Mouse (Mus musculus): ENCODE results near the gene Hnrnpl.

DNA sequence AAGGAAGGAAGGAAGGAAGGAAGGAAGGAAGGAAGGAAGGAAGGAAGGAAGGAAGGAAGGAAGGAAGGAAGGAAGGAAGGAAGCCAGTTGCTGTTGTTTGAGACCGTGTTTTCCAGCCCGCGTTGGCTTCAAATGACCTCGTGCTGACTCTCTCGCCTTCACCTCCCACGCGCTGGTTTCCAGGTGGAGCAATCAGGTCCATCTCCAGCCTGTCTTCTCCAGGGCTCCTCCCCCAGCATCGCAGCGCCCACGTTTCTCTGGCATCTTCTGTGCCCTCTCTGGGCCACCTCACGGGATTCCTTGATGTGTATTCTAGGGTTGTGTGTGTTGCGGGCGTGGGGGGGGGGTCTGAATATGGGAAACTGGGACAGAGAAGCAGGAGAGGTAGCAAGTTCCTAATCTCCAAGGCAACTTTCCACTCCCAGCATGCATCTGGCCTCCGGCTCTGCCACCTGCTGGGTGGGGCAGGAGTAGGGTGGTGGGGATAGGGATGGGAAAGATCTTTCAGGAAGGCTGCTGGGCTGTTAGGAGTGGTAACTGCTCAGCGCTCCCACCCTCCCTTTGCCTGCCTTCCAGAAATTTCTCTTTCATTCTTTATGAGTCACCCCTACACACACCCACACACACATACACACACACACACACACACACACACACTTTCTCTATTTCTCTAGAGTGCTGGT, 54.6 kb downstream of the Hnrnpl start:
- TF ChIP-seq CTCF (IDR thresholded peaks at IDR 0.05; ENCODE audit: insufficient read depth, low read length) (no peak), POLR2A (IDR thresholded peaks at IDR 0.05; ENCODE audit: borderline replicate concordance, extremely low read depth, low read depth, low read length) (no peak)
